Mouse (Mus musculus) cerebellum, postnatal 4 days (tissue): ENCODE results near the gene Dtd2.

Source experiments
- DNase-seq, 2 experiments: peaks; one replicate each; pipeline ENCODE4 v3.0.0; 2022; ENCODE audit warnings: low spot score in 2 of 2, mixed read lengths in 1 of 2

The Dtd2 gene

GRCm38 (mm10) chr12:52005877-52006632 lies at the start of gene Dtd2:
Gene Dtd2, minus strand, starts transcription at chr12:52006501.
- peak; percentile 94 to 97 for DNase-seq

- no peak for DNase-seq
These were observed 43.0 kb upstream of the Dtd2 start for GRCm38 (mm10) chr12:52049324-52049723.

DNA sequence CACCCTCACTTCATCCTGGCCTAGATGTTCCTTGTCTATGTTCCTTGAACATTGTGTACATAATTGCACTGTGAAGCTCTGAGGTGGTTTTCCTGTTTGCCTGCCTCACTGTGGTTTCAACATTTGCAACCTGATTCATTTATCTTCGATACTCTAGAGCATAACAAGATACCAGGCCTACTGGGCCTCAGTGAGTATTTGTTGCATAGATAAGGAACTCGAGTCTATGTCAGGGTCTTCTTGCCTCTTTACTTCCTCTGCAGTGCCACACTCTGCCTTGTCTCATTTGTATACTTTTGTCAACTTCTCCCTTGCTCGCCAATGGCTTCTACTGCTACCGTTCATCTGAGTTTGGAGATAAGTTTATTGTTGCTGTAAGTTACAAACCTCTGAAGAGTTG lies 40.1 kb upstream of the Dtd2 start:
- no peak for DNase-seq

GRCm38 (mm10) chr12:52042818-52043336 lies 36.6 kb upstream of the Dtd2 start:
- DNase-seq: peak in 1 of 2 experiments; percentile 59

GRCm38 (mm10) chr12:52038352-52038751 lies 32.1 kb upstream of the Dtd2 start:
- no peak for DNase-seq

- no peak for DNase-seq
These were observed 28.7 kb upstream of the Dtd2 start for GRCm38 (mm10) chr12:52034956-52035355.

DNA sequence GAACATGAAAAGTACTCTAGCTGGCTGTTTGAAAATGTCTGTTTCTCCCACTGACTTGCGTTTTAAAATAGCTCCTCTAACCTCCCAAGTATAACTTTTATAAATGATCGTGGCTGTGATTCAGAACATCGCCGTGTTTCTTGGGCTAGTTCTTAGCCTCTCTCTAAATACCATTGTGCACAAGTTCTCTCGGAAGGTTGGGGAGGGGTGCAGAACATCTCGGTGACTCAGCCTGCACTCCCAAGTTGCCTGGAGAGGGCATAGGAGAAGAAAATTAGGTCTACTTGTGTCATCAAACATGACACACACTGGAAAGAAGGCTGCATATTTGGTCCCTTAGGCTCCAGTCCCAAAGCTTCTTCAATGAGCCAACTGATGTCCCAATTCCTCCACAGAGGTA lies 26.0 kb upstream of the Dtd2 start:
- no peak for DNase-seq

GRCm38 (mm10) chr12:52027963-52028362 lies 21.7 kb upstream of the Dtd2 start, which contains the start of gene Gpr33:
Gene Gpr33, minus strand, starts transcription at chr12:52028063.
- no peak for DNase-seq

- no peak for DNase-seq
These were observed 8.3 kb upstream of the Dtd2 start for GRCm38 (mm10) chr12:52014494-52015029.

GRCm38 (mm10) chr12:52014044-52014443 lies 7.7 kb upstream of the Dtd2 start:
- DNase-seq: no peak

DNA sequence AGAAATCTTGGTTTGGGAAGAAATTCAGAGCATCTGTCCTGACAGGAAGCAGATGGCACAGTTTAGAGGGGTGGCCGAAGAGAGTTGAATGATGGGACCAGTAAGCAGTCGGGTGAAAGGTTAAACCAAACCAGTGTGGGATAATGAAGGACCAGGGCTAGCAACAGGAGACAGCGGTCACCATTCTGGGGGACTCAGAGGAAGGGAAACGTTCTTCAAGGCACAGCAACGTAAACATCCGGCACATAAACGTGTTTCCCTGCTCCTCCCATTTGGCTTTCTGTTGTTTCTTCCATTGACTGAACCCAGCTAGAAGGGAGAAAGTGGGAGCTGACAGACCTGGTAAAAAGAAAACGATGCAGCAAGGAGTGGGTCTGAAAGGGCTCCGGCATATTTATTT lies 7.0 kb upstream of the Dtd2 start:
- DNase-seq: no peak

- DNase-seq: no peak
These were observed 5.9 kb upstream of the Dtd2 start for GRCm38 (mm10) chr12:52012159-52012558.

GRCm38 (mm10) chr12:52010630-52010961 lies 4.3 kb upstream of the Dtd2 start:
- DNase-seq: no peak

GRCm38 (mm10) chr12:52009928-52010629 lies 3.8 kb upstream of the Dtd2 start:
- DNase-seq: no peak

DNA sequence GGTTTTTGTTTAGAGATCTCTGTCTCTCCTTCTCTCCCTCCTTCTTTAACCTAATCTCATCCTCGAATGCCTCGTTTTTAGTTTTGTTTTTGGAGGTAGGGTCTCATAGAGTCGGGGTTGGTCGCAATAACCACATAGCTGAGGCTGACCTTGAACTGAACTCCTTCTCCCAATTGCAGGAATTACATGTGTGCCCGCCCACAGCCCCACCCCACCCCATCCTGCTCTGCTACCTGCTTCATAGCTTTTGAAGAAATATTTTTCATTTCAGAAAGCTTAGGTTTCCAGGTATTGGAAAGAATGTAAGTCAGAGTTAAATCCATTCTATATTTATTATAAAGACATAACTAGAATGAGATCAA lies 313 bp upstream of the Dtd2 start:
- DNase-seq: no peak

DNA sequence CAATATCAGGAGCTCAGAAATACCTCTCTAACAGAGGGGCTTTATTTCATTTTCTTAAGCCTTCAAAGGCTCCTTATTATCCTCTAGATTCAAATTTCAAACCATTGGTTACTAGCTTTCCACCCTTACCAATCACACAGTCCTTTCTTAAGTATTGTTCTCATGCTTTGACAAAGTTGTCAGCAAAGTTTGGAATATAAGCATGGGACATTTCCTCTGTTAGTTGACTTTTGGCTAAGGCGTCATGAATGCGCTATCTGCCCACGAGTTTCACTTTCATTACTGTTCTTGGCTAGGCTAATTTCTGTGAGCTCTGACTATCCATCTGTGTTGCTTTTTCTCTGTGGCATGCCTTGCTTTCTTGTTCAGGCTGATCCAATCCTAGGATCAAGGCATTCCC lies 3.6 kb downstream of the Dtd2 start:
- no peak for DNase-seq

- peak in 1 of 2 experiments; percentile 58 for DNase-seq
These were observed 4.8 kb downstream of the Dtd2 start for GRCm38 (mm10) chr12:52001544-52001943.

- DNase-seq: no peak
These were observed 7.9 kb downstream of the Dtd2 start for GRCm38 (mm10) chr12:51998366-51998932.

GRCm38 (mm10) chr12:51995738-51996536 lies 10.4 kb downstream of the Dtd2 start:
- DNase-seq: no peak

DNA sequence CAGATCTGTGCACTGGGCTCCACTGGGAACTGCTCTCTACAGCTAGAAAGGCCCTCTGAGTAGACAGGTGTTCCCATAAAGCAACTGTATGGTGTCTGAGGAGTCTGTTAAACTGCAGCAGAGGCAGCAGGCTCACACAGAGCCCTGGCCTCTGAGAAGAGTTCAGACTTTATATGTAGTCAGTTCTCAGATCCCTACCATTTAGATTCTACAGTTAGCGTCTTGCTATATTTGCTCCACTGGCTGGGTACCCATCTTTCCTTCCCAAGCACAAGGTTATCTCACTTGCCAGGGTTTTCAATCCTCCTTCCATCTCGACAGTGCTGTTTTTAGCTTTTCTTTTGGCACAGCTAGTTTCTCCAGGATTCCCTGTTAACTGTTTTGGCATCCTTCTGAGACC lies 15.7 kb downstream of the Dtd2 start:
- no peak for DNase-seq

DNA sequence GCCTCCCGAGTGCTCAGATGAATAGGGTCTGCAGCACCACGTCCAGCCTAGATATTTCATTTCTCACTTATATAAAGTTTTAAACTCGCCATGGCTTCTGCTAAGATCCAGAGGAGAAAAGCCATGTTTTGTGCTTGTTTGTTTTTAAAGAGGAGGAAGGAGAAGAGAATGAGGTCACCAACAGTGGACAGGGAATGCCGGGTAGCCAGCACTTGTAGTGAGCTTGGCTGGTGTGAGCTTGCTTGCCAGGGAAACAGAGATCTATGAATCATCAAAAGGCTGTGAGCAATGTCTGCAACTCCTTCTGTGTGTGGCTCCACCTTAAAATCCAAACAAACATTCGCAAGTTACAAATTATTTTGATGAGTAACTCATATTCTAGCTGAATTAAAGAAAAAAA lies 17.8 kb downstream of the Dtd2 start:
- no peak for DNase-seq

GRCm38 (mm10) chr12:51985826-51986225 lies 20.5 kb downstream of the Dtd2 start:
- no peak for DNase-seq
